Mouse (Mus musculus): ENCODE data around the gene Ccdc83.

Ccdc83 gene

GRCm38 (mm10) chr7:90265289-90265970 is at the start of gene Ccdc83:
TSS of gene Ccdc83 (minus strand) at chr7:90265777.
- peak; percentile 64 for DNase-seq (ENCODE audit: low spot score)

- DNase-seq (ENCODE audit: low spot score) = no peak
These were observed 47.8 kb upstream of the Ccdc83 start for GRCm38 (mm10) chr7:90313421-90313820.

- DNase-seq (ENCODE audit: low spot score) = peak; percentile 26
These were observed 46.7 kb upstream of the Ccdc83 start for GRCm38 (mm10) chr7:90312151-90312883.

GRCm38 (mm10) chr7:90308003-90308402 is 42.4 kb upstream of the Ccdc83 start:
- no peak for DNase-seq (ENCODE audit: low spot score)

- DNase-seq (ENCODE audit: low spot score) = no peak
These were observed 41.4 kb upstream of the Ccdc83 start for GRCm38 (mm10) chr7:90306968-90307367.

GRCm38 (mm10) chr7:90306079-90306478 is 40.5 kb upstream of the Ccdc83 start:
- DNase-seq (ENCODE audit: low spot score) = no peak

GRCm38 (mm10) chr7:90302647-90303552 is 37.3 kb upstream of the Ccdc83 start:
- peak; percentile 65 for DNase-seq (ENCODE audit: low spot score)

- peak; percentile 78 for DNase-seq (ENCODE audit: low spot score)
These were observed 36.5 kb upstream of the Ccdc83 start, which contains the start of gene Sytl2 for GRCm38 (mm10) chr7:90301942-90302646. TSS of gene Sytl2 (plus strand) at chr7:90302252.

- DNase-seq (ENCODE audit: low spot score) = no peak
These were observed 26.3 kb upstream of the Ccdc83 start for GRCm38 (mm10) chr7:90291885-90292284.

GRCm38 (mm10) chr7:90284793-90285192 is 19.2 kb upstream of the Ccdc83 start:
- no peak for DNase-seq (ENCODE audit: low spot score)

GRCm38 (mm10) chr7:90282786-90283185 is 17.2 kb upstream of the Ccdc83 start:
- no peak for DNase-seq (ENCODE audit: low spot score)

- DNase-seq (ENCODE audit: low spot score) = no peak
These were observed 16.4 kb upstream of the Ccdc83 start for GRCm38 (mm10) chr7:90281759-90282546.

- no peak for DNase-seq (ENCODE audit: low spot score)
These were observed 15.3 kb upstream of the Ccdc83 start for GRCm38 (mm10) chr7:90280878-90281277.

- peak; percentile 50 for DNase-seq (ENCODE audit: low spot score)
These were observed 14.8 kb upstream of the Ccdc83 start for GRCm38 (mm10) chr7:90280274-90280875.

GRCm38 (mm10) chr7:90279136-90279535 is 13.6 kb upstream of the Ccdc83 start:
- no peak for DNase-seq (ENCODE audit: low spot score)

- DNase-seq (ENCODE audit: low spot score) = no peak
These were observed 12.2 kb upstream of the Ccdc83 start for GRCm38 (mm10) chr7:90277769-90278168.

GRCm38 (mm10) chr7:90277246-90277645 is 11.7 kb upstream of the Ccdc83 start:
- DNase-seq (ENCODE audit: low spot score) = no peak

GRCm38 (mm10) chr7:90274561-90275100 is 9.1 kb upstream of the Ccdc83 start:
- no peak for DNase-seq (ENCODE audit: low spot score)

- no peak for DNase-seq (ENCODE audit: low spot score)
These were observed 4.6 kb upstream of the Ccdc83 start for GRCm38 (mm10) chr7:90270141-90270540.

GRCm38 (mm10) chr7:90261902-90262599 is 3.5 kb downstream of the Ccdc83 start:
- DNase-seq (ENCODE audit: low spot score) = no peak

Data from T-cell, adult 2 months (primary cell).